Mouse (Mus musculus): Measurements from ENCODE around the gene Il4.

The Il4 gene

GRCm38 (mm10) chr11:53618619-53619198 is at the start of gene Il4:
TSS of gene Il4 (minus strand) at chr11:53618669.
- no peak for DNase-seq (ENCODE audit: low read depth)

- no peak for DNase-seq (ENCODE audit: low read depth)
Observed at GRCm38 (mm10) chr11:53664091-53664490, 45.6 kb upstream of the Il4 start.

GRCm38 (mm10) chr11:53662794-53663674 is 44.6 kb upstream of the Il4 start:
- DNase-seq (ENCODE audit: low read depth) = no peak

- DNase-seq (ENCODE audit: low read depth) = no peak
Observed at GRCm38 (mm10) chr11:53657828-53658227, 39.4 kb upstream of the Il4 start.

GRCm38 (mm10) chr11:53657381-53657780 is 38.9 kb upstream of the Il4 start:
- no peak for DNase-seq (ENCODE audit: low read depth)

GRCm38 (mm10) chr11:53656558-53657202 is 38.2 kb upstream of the Il4 start:
- DNase-seq (ENCODE audit: low read depth) = no peak

GRCm38 (mm10) chr11:53655043-53655442 is 36.6 kb upstream of the Il4 start:
- peak; percentile 65 for DNase-seq (ENCODE audit: low read depth)

- no peak for DNase-seq (ENCODE audit: low read depth)
Observed at GRCm38 (mm10) chr11:53652427-53652826, 34.0 kb upstream of the Il4 start.

- no peak for DNase-seq (ENCODE audit: low read depth)
Observed at GRCm38 (mm10) chr11:53651441-53651840, 33.0 kb upstream of the Il4 start.

- DNase-seq (ENCODE audit: low read depth) = no peak
Observed at GRCm38 (mm10) chr11:53644017-53644416, 25.5 kb upstream of the Il4 start.

GRCm38 (mm10) chr11:53642744-53643279 is 24.3 kb upstream of the Il4 start:
- no peak for DNase-seq (ENCODE audit: low read depth)

GRCm38 (mm10) chr11:53637803-53638260 is 19.4 kb upstream of the Il4 start:
- DNase-seq (ENCODE audit: low read depth) = no peak

- no peak for DNase-seq (ENCODE audit: low read depth)
Observed at GRCm38 (mm10) chr11:53637046-53637802, 18.8 kb upstream of the Il4 start.

GRCm38 (mm10) chr11:53636183-53636646 is 17.7 kb upstream of the Il4 start:
- DNase-seq (ENCODE audit: low read depth) = no peak

GRCm38 (mm10) chr11:53635590-53636182 is 17.2 kb upstream of the Il4 start:
- no peak for DNase-seq (ENCODE audit: low read depth)

- no peak for DNase-seq (ENCODE audit: low read depth)
Observed at GRCm38 (mm10) chr11:53634556-53634955, 16.1 kb upstream of the Il4 start, which contains the start of gene Il13. TSS of gene Il13 (minus strand) at chr11:53634702.

- DNase-seq (ENCODE audit: low read depth) = no peak
Observed at GRCm38 (mm10) chr11:53633644-53634043, 15.2 kb upstream of the Il4 start.

GRCm38 (mm10) chr11:53632122-53632733 is 13.8 kb upstream of the Il4 start:
- DNase-seq (ENCODE audit: low read depth) = no peak

GRCm38 (mm10) chr11:53627859-53628258 is 9.4 kb upstream of the Il4 start:
- peak; percentile 90 for DNase-seq (ENCODE audit: low read depth)

GRCm38 (mm10) chr11:53626802-53627373 is 8.4 kb upstream of the Il4 start:
- DNase-seq (ENCODE audit: low read depth) = no peak
